Mouse (Mus musculus): Measurements from ENCODE around the gene Cyp2a4. TPM values are rescaled to one million over a fixed set of nuclear protein-coding genes. Genes with fewer than 3 reads are reported as not detected.
"Not testable (repeated sequence)": the region's sequence is repeated elsewhere in the genome, so short reads cannot be mapped to it uniquely, and the experiment has no call there.

The Cyp2a4 gene
- not detected in 2 replicates for polyA plus RNA-seq (2014; fragmentation: Nextera tagmentation; extraction: Ambion mirVana)

DNA sequence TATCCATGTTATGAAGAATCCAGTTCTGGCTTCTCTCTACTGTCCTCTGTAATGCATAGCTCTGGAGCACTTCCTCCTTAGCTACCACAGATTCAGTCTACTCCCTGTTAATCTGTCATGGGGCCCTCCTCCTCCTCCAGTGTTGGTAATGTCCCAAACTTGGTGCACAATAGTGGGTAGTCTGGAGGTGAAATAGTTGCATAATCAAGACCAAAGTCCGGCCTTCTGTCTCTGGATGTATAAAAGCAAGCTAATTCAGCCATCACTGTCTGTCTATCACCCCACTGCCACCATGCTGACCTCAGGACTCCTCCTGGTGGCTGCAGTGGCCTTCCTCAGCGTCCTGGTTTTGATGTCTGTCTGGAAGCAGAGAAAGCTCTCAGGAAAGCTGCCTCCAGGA, at the start of gene Cyp2a4:
TSS of gene Cyp2a4 (plus strand) at position 244 of the 400 bp plus-strand sequence.
- not testable (repeated sequence) for H3K4me2 ChIP-seq (ENCODE audit: low read length); H3K9ac ChIP-seq (replicated peaks; ENCODE audit: low read length)
- 70% methylated on average over 2 of the region's 2 CpGs for WGBS

DNA sequence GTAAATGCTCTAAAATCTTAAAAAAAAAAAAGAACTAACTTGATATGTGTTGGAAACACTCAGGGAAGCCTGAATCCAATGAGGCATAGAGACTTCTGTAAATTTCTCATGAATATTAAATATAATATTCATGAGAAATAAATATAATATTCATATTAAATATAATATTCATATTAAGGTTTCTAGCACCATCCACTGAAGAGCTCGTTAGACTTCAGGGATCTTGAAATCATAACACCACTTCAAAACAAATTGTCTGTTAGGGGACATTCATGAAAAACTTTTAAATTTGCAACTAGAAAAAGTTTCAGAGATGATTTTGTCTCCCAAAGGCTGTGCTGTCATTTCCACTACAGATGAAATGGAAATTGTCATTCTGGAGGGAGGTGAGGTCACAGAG, 46.9 kb upstream of the Cyp2a4 start, which contains the start of gene Vmn1r184:
TSS of gene Vmn1r184 (plus strand) at position 301 of the 400 bp plus-strand sequence.
- DNase-seq; H3K36me3 ChIP-seq (ENCODE audit: control insufficient read depth, insufficient read depth, low read length); ATAC-seq (ENCODE audit: low FRiP score, low TSS enrichment); H3K27ac ChIP-seq (replicated peaks; ENCODE audit: low read depth, low read length); H3K4me3 ChIP-seq (replicated peaks; ENCODE audit: low read depth, low read length); H3K4me2 ChIP-seq (ENCODE audit: low read length); H3K4me1 ChIP-seq (ENCODE audit: control insufficient read depth, insufficient read depth, low read length); H3K9ac ChIP-seq (replicated peaks; ENCODE audit: low read length); H3K9me3 ChIP-seq (ENCODE audit: control insufficient read depth, low read length); H3K27me3 ChIP-seq (ENCODE audit: control insufficient read depth, insufficient read depth, low read length): not testable (repeated sequence)
- 73% methylated on average over 1 of the region's 1 CpGs for WGBS

More for the DNA sequence above, at the start of gene Cyp2a4:
- H3K4me3 ChIP-seq (replicated peaks; ENCODE audit: low read depth, low read length); H3K4me1 ChIP-seq (ENCODE audit: control insufficient read depth, insufficient read depth, low read length); H3K9me3 ChIP-seq (ENCODE audit: control insufficient read depth, low read length); H3K27ac ChIP-seq (replicated peaks; ENCODE audit: low read depth, low read length); H3K36me3 ChIP-seq (ENCODE audit: control insufficient read depth, insufficient read depth, low read length); H3K27me3 ChIP-seq (ENCODE audit: control insufficient read depth, insufficient read depth, low read length); DNase-seq; ATAC-seq (ENCODE audit: low FRiP score, low TSS enrichment): not testable (repeated sequence)

DNA sequence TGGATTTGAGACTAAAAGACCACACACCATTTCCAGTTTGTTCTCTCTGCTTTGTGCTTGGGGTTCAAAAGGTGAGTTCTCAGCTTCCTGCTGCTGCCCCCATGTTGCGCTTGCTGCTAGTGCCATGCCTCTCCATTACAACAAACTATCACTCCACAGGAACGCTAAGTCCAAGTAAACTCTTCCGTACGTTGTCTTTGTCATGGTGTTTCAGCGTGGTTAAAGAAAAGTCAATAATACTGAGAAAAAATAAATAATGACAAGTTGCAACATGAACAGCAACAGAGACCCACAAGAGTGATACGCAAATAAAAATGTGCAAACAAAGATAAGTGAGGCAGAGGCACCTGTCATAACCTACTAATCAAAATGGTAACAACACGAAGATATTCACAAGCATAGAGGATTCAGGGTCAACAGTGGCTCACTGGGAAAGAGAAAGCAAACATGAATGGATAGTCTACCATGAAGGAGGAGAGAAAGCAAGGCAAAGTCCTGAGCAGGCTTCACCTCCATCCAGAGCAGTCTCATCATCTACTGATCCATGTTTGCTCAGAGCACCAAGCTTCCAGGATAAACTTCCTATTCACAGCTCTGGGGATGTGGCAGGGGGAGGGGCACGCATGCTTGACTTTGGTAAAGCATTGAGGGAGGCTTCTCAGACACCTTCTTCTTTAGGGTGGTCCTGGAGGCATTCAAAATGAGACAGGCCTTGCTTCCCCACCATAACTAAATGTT, 3.4 kb upstream of the Cyp2a4 start:
- not testable (repeated sequence) for H3K4me3 ChIP-seq (replicated peaks; ENCODE audit: low read depth, low read length); ATAC-seq (ENCODE audit: low FRiP score, low TSS enrichment); H3K9ac ChIP-seq (replicated peaks; ENCODE audit: low read length); H3K9me3 ChIP-seq (ENCODE audit: control insufficient read depth, low read length); H3K27me3 ChIP-seq (ENCODE audit: control insufficient read depth, insufficient read depth, low read length); H3K27ac ChIP-seq (replicated peaks; ENCODE audit: low read depth, low read length); H3K4me2 ChIP-seq (ENCODE audit: low read length); H3K4me1 ChIP-seq (ENCODE audit: control insufficient read depth, insufficient read depth, low read length); DNase-seq; H3K36me3 ChIP-seq (ENCODE audit: control insufficient read depth, insufficient read depth, low read length)
- WGBS = 81% methylated on average over 8 of the region's 8 CpGs

DNA sequence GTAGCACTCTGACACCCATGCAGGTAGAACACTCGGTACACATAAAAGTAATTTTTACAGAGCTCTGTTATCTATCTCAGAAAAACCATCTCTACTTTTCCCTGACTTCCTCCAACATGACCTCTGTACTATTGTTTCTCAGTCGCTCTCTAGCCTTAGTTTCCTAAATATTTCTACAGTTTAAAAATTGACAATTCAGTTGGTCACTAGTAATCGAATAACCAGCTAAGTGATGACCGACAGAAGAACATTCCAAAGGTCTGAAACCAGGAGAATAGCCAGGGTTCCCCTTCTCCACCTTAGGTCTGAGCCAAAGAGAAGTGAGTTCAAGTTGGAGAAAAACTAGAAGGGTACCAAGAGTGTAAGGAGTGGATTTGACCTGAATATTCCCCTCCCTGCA, 4.8 kb downstream of the Cyp2a4 start:
- not testable (repeated sequence) for H3K27ac ChIP-seq (replicated peaks; ENCODE audit: low read depth, low read length); H3K36me3 ChIP-seq (ENCODE audit: control insufficient read depth, insufficient read depth, low read length); H3K9ac ChIP-seq (replicated peaks; ENCODE audit: low read length); H3K4me1 ChIP-seq (ENCODE audit: control insufficient read depth, insufficient read depth, low read length); ATAC-seq (ENCODE audit: low FRiP score, low TSS enrichment); H3K9me3 ChIP-seq (ENCODE audit: control insufficient read depth, low read length); H3K4me3 ChIP-seq (replicated peaks; ENCODE audit: low read depth, low read length); DNase-seq; H3K27me3 ChIP-seq (ENCODE audit: control insufficient read depth, insufficient read depth, low read length); H3K4me2 ChIP-seq (ENCODE audit: low read length)
- 88% methylated on average over 4 of the region's 4 CpGs for WGBS

DNA sequence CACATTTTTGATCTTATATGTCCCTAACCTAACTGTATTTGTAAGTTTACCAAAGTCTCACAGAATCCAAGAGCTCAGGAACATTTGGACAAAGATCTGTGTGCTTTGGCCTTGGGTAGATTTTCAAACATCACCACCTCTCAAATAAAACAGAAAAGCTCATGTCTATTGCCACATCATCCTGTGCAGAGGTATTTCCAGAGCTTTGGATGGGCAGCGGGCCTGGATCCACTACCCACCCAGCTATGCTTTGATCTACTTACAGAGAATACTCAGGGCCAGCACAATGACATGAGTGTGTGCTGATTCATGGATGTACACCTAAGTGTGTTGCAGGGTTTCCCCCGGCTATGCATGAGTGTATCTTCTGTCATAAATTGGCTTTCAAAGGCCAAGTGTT, 8.2 kb downstream of the Cyp2a4 start:
- ATAC-seq (ENCODE audit: low FRiP score, low TSS enrichment); H3K9ac ChIP-seq (replicated peaks; ENCODE audit: low read length); H3K27ac ChIP-seq (replicated peaks; ENCODE audit: low read depth, low read length); H3K9me3 ChIP-seq (ENCODE audit: control insufficient read depth, low read length); H3K36me3 ChIP-seq (ENCODE audit: control insufficient read depth, insufficient read depth, low read length); H3K4me3 ChIP-seq (replicated peaks; ENCODE audit: low read depth, low read length); H3K27me3 ChIP-seq (ENCODE audit: control insufficient read depth, insufficient read depth, low read length); H3K4me1 ChIP-seq (ENCODE audit: control insufficient read depth, insufficient read depth, low read length); DNase-seq; H3K4me2 ChIP-seq (ENCODE audit: low read length): not testable (repeated sequence)
- WGBS = 85% methylated on average over 2 of the region's 2 CpGs

DNA sequence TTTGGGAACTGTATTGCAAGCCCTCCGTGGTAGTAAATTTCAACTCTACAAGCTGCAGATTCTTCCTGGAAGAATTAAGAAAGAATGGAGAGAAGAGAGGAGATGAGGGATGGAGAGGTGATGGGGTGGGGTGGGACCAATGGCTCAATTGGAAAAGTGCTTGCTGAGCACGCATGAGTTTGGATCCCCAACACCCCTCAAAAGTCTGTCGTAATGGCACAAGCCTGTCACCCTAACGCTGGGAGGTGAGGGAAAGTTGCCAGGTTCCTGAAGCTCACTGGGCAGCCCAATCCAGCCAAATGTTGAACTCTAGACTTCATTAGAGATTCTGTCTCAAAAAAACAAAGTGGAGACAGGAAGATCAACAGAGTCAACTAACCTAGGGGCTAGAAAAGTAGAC, 8.8 kb downstream of the Cyp2a4 start:
- H3K9ac ChIP-seq (replicated peaks; ENCODE audit: low read length); H3K27me3 ChIP-seq (ENCODE audit: control insufficient read depth, insufficient read depth, low read length); H3K4me3 ChIP-seq (replicated peaks; ENCODE audit: low read depth, low read length); H3K36me3 ChIP-seq (ENCODE audit: control insufficient read depth, insufficient read depth, low read length); H3K4me1 ChIP-seq (ENCODE audit: control insufficient read depth, insufficient read depth, low read length); DNase-seq; ATAC-seq (ENCODE audit: low FRiP score, low TSS enrichment); H3K27ac ChIP-seq (replicated peaks; ENCODE audit: low read depth, low read length); H3K4me2 ChIP-seq (ENCODE audit: low read length); H3K9me3 ChIP-seq (ENCODE audit: control insufficient read depth, low read length): not testable (repeated sequence)
- 86% methylated on average over 4 of the region's 4 CpGs for WGBS

DNA sequence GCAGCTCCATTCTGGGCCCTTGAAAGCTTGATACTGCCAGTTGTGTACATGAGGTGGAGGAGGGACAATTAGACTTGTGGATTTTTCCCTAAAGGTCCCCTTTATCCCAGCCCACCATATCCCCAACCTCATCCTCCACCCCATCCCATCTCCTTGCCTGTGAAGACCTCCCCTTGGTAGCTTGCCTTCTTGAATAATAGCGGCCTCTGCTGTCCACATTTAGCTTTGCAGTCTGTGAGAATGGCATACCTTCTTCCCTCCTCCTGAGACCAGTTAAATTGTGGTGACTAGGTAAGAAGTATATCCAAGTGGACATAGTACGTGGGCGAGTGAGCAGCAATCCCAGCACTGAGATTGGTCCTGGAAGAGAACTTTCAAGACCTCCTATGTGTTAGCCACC, 13.4 kb downstream of the Cyp2a4 start:
- 65% methylated on average over 3 of the region's 3 CpGs for WGBS
- H3K9me3 ChIP-seq (ENCODE audit: control insufficient read depth, low read length); H3K27ac ChIP-seq (replicated peaks; ENCODE audit: low read depth, low read length); H3K4me1 ChIP-seq (ENCODE audit: control insufficient read depth, insufficient read depth, low read length); DNase-seq; H3K4me3 ChIP-seq (replicated peaks; ENCODE audit: low read depth, low read length); H3K27me3 ChIP-seq (ENCODE audit: control insufficient read depth, insufficient read depth, low read length); ATAC-seq (ENCODE audit: low FRiP score, low TSS enrichment); H3K36me3 ChIP-seq (ENCODE audit: control insufficient read depth, insufficient read depth, low read length); H3K4me2 ChIP-seq (ENCODE audit: low read length); H3K9ac ChIP-seq (replicated peaks; ENCODE audit: low read length): not testable (repeated sequence)

DNA sequence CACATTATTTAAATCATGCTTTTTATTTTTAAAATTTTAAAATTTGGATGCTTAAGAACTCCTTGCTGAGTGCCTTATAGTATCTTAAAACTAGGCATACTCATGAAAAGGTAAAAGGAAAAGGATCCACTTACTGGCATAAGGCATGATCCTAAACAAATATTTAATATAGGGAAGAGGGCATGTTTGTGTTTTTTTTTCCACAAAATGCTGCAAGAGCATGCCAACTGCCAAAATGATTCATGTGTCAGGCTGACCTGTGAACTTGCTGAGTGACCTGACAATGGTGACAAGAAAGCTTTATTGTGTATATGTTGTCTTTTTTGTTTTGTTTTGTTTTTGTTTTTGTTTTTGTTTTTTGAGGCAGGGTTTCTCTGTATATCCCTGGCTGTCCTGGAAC, 43.2 kb downstream of the Cyp2a4 start:
- H3K4me3 ChIP-seq (replicated peaks; ENCODE audit: low read depth, low read length); DNase-seq; ATAC-seq (ENCODE audit: low FRiP score, low TSS enrichment); H3K27ac ChIP-seq (replicated peaks; ENCODE audit: low read depth, low read length); H3K36me3 ChIP-seq (ENCODE audit: control insufficient read depth, insufficient read depth, low read length); H3K9ac ChIP-seq (replicated peaks; ENCODE audit: low read length); H3K9me3 ChIP-seq (ENCODE audit: control insufficient read depth, low read length); H3K4me1 ChIP-seq (ENCODE audit: control insufficient read depth, insufficient read depth, low read length); H3K27me3 ChIP-seq (ENCODE audit: control insufficient read depth, insufficient read depth, low read length); H3K4me2 ChIP-seq (ENCODE audit: low read length): not testable (repeated sequence)

DNA sequence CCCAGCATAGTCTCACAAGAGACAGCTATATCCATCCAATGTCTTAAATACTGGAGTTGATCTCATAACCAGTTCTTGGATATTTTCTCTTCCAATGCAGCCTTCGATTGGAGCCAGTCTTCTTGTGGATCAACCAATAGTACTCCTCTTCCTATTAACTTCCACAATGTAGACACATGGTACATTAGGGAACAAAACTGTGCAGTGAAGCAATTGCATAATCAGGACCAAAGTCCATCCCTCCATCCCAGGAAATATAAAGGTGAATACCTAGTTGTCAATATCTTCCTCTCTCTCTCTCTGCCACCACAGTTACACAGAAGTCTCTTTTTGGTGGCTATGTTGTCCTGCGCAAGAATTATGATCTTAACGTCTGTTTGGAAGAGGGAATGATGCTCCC, 45.3 kb downstream of the Cyp2a4 start:
- not testable (repeated sequence) for H3K27me3 ChIP-seq (ENCODE audit: control insufficient read depth, insufficient read depth, low read length); DNase-seq; H3K9me3 ChIP-seq (ENCODE audit: control insufficient read depth, low read length); H3K36me3 ChIP-seq (ENCODE audit: control insufficient read depth, insufficient read depth, low read length); H3K4me3 ChIP-seq (replicated peaks; ENCODE audit: low read depth, low read length); ATAC-seq (ENCODE audit: low FRiP score, low TSS enrichment); H3K4me1 ChIP-seq (ENCODE audit: control insufficient read depth, insufficient read depth, low read length); H3K4me2 ChIP-seq (ENCODE audit: low read length); H3K9ac ChIP-seq (replicated peaks; ENCODE audit: low read length); H3K27ac ChIP-seq (replicated peaks; ENCODE audit: low read depth, low read length)
- WGBS = 81% methylated on average over 2 of the region's 3 CpGs
